Mouse (Mus musculus) limb, embryonic 12.5 days (tissue): ENCODE measurements at regions not wholly inside any gene's neighbourhood (a gene's known extent, or its start where the extent isn't known, plus 50 kb on each side); places are given as distances from the start of the nearest gene placed in this dataset.

Source experiments
- ATAC-seq: fragments of 200-750 bp; cut with Nextera tagmentation; 2 replicates; pipeline ENCODE4 v1.8.0; 2017; ENCODE audit warnings: low read depth, moderate TSS enrichment; ENCODE audit not compliant: insufficient number of reproducible peaks, insufficient read depth, low FRiP score, low TSS enrichment
- H3K27ac ChIP-seq: fragments of 300-500 bp; sonication (generic); 2 replicates; pipeline ENCODE4 v1.5.1; 2016; ENCODE audit warnings: mild to moderate bottlenecking, moderate library complexity
- H3K27me3 ChIP-seq: fragments of 300-500 bp; sonication (generic); 2 replicates; pipeline ENCODE4 v1.6.1; 2016; ENCODE audit warnings: mild to moderate bottlenecking, moderate library complexity
- H3K36me3 ChIP-seq: fragments of 300-500 bp; sonication (generic); 2 replicates; pipeline ENCODE4 v1.6.1; 2016; ENCODE audit warnings: mild to moderate bottlenecking, moderate library complexity
- H3K4me1 ChIP-seq: fragments of 300-500 bp; sonication (generic); replicated peaks from 2 replicates; pipeline ENCODE4 v1.6.1; 2016
- H3K4me2 ChIP-seq: fragments of 300-500 bp; sonication (generic); 2 replicates; pipeline ENCODE4 v1.6.1; 2016; ENCODE audit warnings: mild to moderate bottlenecking, moderate library complexity
- H3K4me3 ChIP-seq: fragments of 300-500 bp; sonication (generic); replicated peaks from 2 replicates; pipeline ENCODE4 v1.5.1; 2016; ENCODE audit warnings: mild to moderate bottlenecking
- H3K9ac ChIP-seq: fragments of 300-500 bp; sonication (generic); replicated peaks from 2 replicates; pipeline ENCODE4 v1.6.1; 2016; ENCODE audit warnings: mild to moderate bottlenecking, moderate library complexity
- H3K9me3 ChIP-seq: fragments of 300-500 bp; sonication (generic); 2 replicates; pipeline ENCODE4 v1.6.1; 2016; ENCODE audit warnings: mild to moderate bottlenecking, moderate library complexity
- WGBS: fragments of 180-500 bp; shearing (Covaris S2); methylation state at CpG from one replicate; pipeline ENCODE4 v1.1.7; 2016; 5-methylcytosine and 5-hydroxymethylcytosine counted together

GRCm38 (mm10) chr16:79718230-79718629 lies 627.3 kb upstream of the Tmprss15 start:
- H3K9ac ChIP-seq: no peak overlapping the region
- WGBS: 82% methylated on average over 1 of the region's 1 CpGs
- no peaks in the 10 kb centered on the region for H3K9me3 ChIP-seq
- no peak overlapping the region for H3K4me3 ChIP-seq
- H3K4me1 ChIP-seq: no peaks in the 10 kb centered on the region
- H3K36me3 ChIP-seq: no peaks in the 10 kb centered on the region
- H3K4me2 ChIP-seq: no peak overlapping the region
- no peaks in the 10 kb centered on the region for H3K27me3 ChIP-seq
- ATAC-seq: no peak
- no peak overlapping the region for H3K27ac ChIP-seq

GRCm38 (mm10) chr16:79692444-79692843 lies 601.5 kb upstream of the Tmprss15 start:
- Histone ChIP-seq H3K4me3 (no peak overlapping the region), H3K27me3 (no peaks in the 10 kb centered on the region), H3K36me3 (no peaks in the 10 kb centered on the region), H3K27ac (no peak overlapping the region), H3K9me3 (no peaks in the 10 kb centered on the region), H3K9ac (no peak overlapping the region), H3K4me1 (no peaks in the 10 kb centered on the region), H3K4me2 (no peak overlapping the region)
- 74% methylated on average over 2 of the region's 2 CpGs for WGBS
- no peak for ATAC-seq

- H3K4me1 ChIP-seq: no peaks in the 10 kb centered on the region
- no peak overlapping the region for H3K9ac ChIP-seq
- no peaks in the 10 kb centered on the region for H3K27me3 ChIP-seq
- H3K4me2 ChIP-seq: no peak overlapping the region
- WGBS: 87% methylated on average over 6 of the region's 6 CpGs
- H3K36me3 ChIP-seq: no peaks in the 10 kb centered on the region
- no peak for ATAC-seq
- H3K4me3 ChIP-seq: no peak overlapping the region
- H3K27ac ChIP-seq: no peak overlapping the region
- no peaks in the 10 kb centered on the region for H3K9me3 ChIP-seq
These were observed 560.4 kb upstream of the Tmprss15 start for GRCm38 (mm10) chr16:79651162-79651741.

GRCm38 (mm10) chr16:79640898-79641297 lies 550.0 kb upstream of the Tmprss15 start:
- WGBS: 63% methylated on average over 3 of the region's 3 CpGs
- Histone ChIP-seq H3K9me3 (no peaks in the 10 kb centered on the region), H3K27ac (no peak overlapping the region), H3K9ac (no peak overlapping the region), H3K4me3 (no peak overlapping the region), H3K4me2 (no peak overlapping the region), H3K4me1 (no peaks in the 10 kb centered on the region), H3K27me3 (no peaks in the 10 kb centered on the region), H3K36me3 (no peaks in the 10 kb centered on the region)
- ATAC-seq: no peak

- no peaks in the 10 kb centered on the region for H3K9me3 ChIP-seq
- 79% methylated on average over 1 of the region's 1 CpGs for WGBS
- H3K4me2 ChIP-seq: no peak overlapping the region
- no peak overlapping the region for H3K9ac ChIP-seq
- H3K27me3 ChIP-seq: no peaks in the 10 kb centered on the region
- H3K27ac ChIP-seq: no peak overlapping the region
- no peak for ATAC-seq
- no peaks in the 10 kb centered on the region for H3K36me3 ChIP-seq
- no peak overlapping the region for H3K4me3 ChIP-seq
- H3K4me1 ChIP-seq: no peaks in the 10 kb centered on the region
These were observed 536.2 kb upstream of the Tmprss15 start for GRCm38 (mm10) chr16:79627139-79627538.

GRCm38 (mm10) chr16:79611002-79611401 lies 520.1 kb upstream of the Tmprss15 start:
- no peak; the same call in 1 of the 2 replicates for ATAC-seq
- Histone ChIP-seq H3K9me3 (no peaks in the 10 kb centered on the region), H3K4me3 (no peak overlapping the region), H3K27me3 (no peaks in the 10 kb centered on the region), H3K27ac (no peak overlapping the region), H3K9ac (no peak overlapping the region), H3K4me1 (no peaks in the 10 kb centered on the region), H3K36me3 (no peaks in the 10 kb centered on the region), H3K4me2 (no peak overlapping the region)
- 68% methylated on average over 5 of the region's 5 CpGs for WGBS

- Histone ChIP-seq H3K4me3 (no peak overlapping the region), H3K36me3 (no peaks in the 10 kb centered on the region)
- ATAC-seq: no peak
These were observed 500.0 kb upstream of the Tmprss15 start for GRCm38 (mm10) chr16:79590891-79591290.

GRCm38 (mm10) chr16:79585745-79586144 lies 494.8 kb upstream of the Tmprss15 start:
- no peaks in the 10 kb centered on the region for H3K27me3 ChIP-seq
- H3K4me1 ChIP-seq: no peaks in the 10 kb centered on the region
- no peak overlapping the region for H3K4me3 ChIP-seq
- ATAC-seq: no peak
- H3K36me3 ChIP-seq: no peaks in the 10 kb centered on the region
- no peaks in the 10 kb centered on the region for H3K9me3 ChIP-seq
- no peak overlapping the region for H3K9ac ChIP-seq
- H3K4me2 ChIP-seq: no peak overlapping the region
- H3K27ac ChIP-seq: no peak overlapping the region

More at GRCm38 (mm10) chr16:79590891-79591290, 500.0 kb upstream of the Tmprss15 start:
- H3K27me3 ChIP-seq: no peaks in the 10 kb centered on the region
- no peaks in the 10 kb centered on the region for H3K9me3 ChIP-seq
- no peak overlapping the region for H3K9ac ChIP-seq
- 55% methylated on average over 3 of the region's 3 CpGs for whole genome bisulfite sequencing
- no peak overlapping the region for H3K4me2 ChIP-seq
- H3K4me1 ChIP-seq: no peaks in the 10 kb centered on the region
- H3K27ac ChIP-seq: no peak overlapping the region

GRCm38 (mm10) chr16:79570867-79571266 lies 480.0 kb upstream of the Tmprss15 start:
- H3K9me3 ChIP-seq: no peaks in the 10 kb centered on the region
- no peak overlapping the region for H3K27ac ChIP-seq
- H3K36me3 ChIP-seq: no peaks in the 10 kb centered on the region
- H3K4me3 ChIP-seq: no peak overlapping the region
- no peaks in the 10 kb centered on the region for H3K27me3 ChIP-seq
- ATAC-seq: no peak
- WGBS: 85% methylated on average over 2 of the region's 2 CpGs
- H3K4me2 ChIP-seq: no peak overlapping the region
- no peak overlapping the region for H3K9ac ChIP-seq
- no peaks in the 10 kb centered on the region for H3K4me1 ChIP-seq

GRCm38 (mm10) chr16:79534370-79534769 lies 443.5 kb upstream of the Tmprss15 start:
- Histone ChIP-seq H3K27ac (no peak overlapping the region), H3K4me2 (no peak overlapping the region), H3K9me3 (no peaks in the 10 kb centered on the region), H3K4me1 (no peaks in the 10 kb centered on the region), H3K27me3 (no peaks in the 10 kb centered on the region), H3K36me3 (no peaks in the 10 kb centered on the region), H3K9ac (no peak overlapping the region), H3K4me3 (no peak overlapping the region)
- ATAC-seq: no peak
- WGBS: 68% methylated on average over 2 of the region's 2 CpGs

GRCm38 (mm10) chr16:79492493-79492892 lies 401.6 kb upstream of the Tmprss15 start:
- no peak overlapping the region for H3K4me2 ChIP-seq
- H3K27me3 ChIP-seq: no peaks in the 10 kb centered on the region
- no peaks in the 10 kb centered on the region for H3K9me3 ChIP-seq
- H3K36me3 ChIP-seq: no peaks in the 10 kb centered on the region
- H3K27ac ChIP-seq: no peak overlapping the region
- H3K4me1 ChIP-seq: no peaks in the 10 kb centered on the region
- 84% methylated on average over 3 of the region's 3 CpGs for WGBS
- ATAC-seq: no peak
- H3K4me3 ChIP-seq: no peak overlapping the region
- no peak overlapping the region for H3K9ac ChIP-seq

- H3K4me3 ChIP-seq: no peak overlapping the region
- H3K36me3 ChIP-seq: no peaks in the 10 kb centered on the region
- H3K27me3 ChIP-seq: no peaks in the 10 kb centered on the region
- H3K9me3 ChIP-seq: no peaks in the 10 kb centered on the region
- no peaks in the 10 kb centered on the region for H3K4me1 ChIP-seq
- H3K27ac ChIP-seq: no peak overlapping the region
- no peak overlapping the region for H3K9ac ChIP-seq
- no peak for ATAC-seq
- 68% methylated on average over 2 of the region's 2 CpGs for WGBS
- no peak overlapping the region for H3K4me2 ChIP-seq
These were observed 360.0 kb upstream of the Tmprss15 start for GRCm38 (mm10) chr16:79450871-79451270.
